Mouse (Mus musculus) heart, embryonic 14.5 days (tissue): Measurements from ENCODE around the gene Egfl8. TPM values are rescaled to one million over a fixed set of nuclear protein-coding genes. Genes with fewer than 3 reads are reported as not detected.
A peak's percentile ranks its signal among the peaks of the same experiment; 100 is the strongest.

Experiments
- ATAC-seq: fragments of 200-750 bp; cut with Nextera tagmentation; 2 replicates; pipeline ENCODE4 v1.8.0; 2017; ENCODE audit warnings: low read depth, moderate TSS enrichment; ENCODE audit not compliant: insufficient number of reproducible peaks, insufficient read depth, low FRiP score
- H3K27ac ChIP-seq, 2 experiments: fragments of 200-500 bp in 1 of 2; fragments of 300-500 bp in 1 of 2; sonication (generic) in 1 of 2; replicated peaks in 1 of 2; 2 replicates each; pipeline ENCODE4 v1.5.1; 2012 to 2014; ENCODE audit warnings: low read depth in 2 of 2, low read length in 2 of 2, control low read depth in 1 of 2, mild to moderate bottlenecking in 1 of 2, mixed read lengths in 1 of 2; ENCODE audit not compliant: control insufficient read depth in 1 of 2, insufficient read depth in 1 of 2
- H3K27me3 ChIP-seq: fragments of 300-500 bp; sonication (generic); 2 replicates; pipeline ENCODE4 v1.6.1; 2014; ENCODE audit warnings: mild to moderate bottlenecking, low read length, control low read depth; ENCODE audit not compliant: control insufficient read depth, insufficient read depth
- H3K36me3 ChIP-seq: fragments of 300-500 bp; sonication (generic); 2 replicates; pipeline ENCODE4 v1.6.1; 2014; ENCODE audit warnings: mild to moderate bottlenecking, control low read depth, low read length, mixed read lengths; ENCODE audit not compliant: control insufficient read depth, insufficient read depth
- H3K4me1 ChIP-seq, 2 experiments: fragments of 200-500 bp in 1 of 2; fragments of 300-500 bp in 1 of 2; sonication (generic) in 1 of 2; 2 replicates each; pipeline ENCODE4 v1.6.1; 2012 to 2014; ENCODE audit warnings: low read length in 2 of 2, control low read depth in 1 of 2, mixed read lengths in 1 of 2; ENCODE audit not compliant: control insufficient read depth in 2 of 2, insufficient read depth in 2 of 2
- H3K4me2 ChIP-seq: fragments of 300-500 bp; sonication (generic); 2 replicates; pipeline ENCODE4 v1.6.1; 2014; ENCODE audit warnings: mild to moderate bottlenecking, low read length
- H3K4me3 ChIP-seq, 2 experiments: fragments of 200-500 bp in 1 of 2; fragments of 300-500 bp in 1 of 2; sonication (generic) in 1 of 2; 2 replicates each; pipeline ENCODE4 v1.5.1; 2012 to 2014; ENCODE audit warnings: low read length in 2 of 2, mild to moderate bottlenecking in 2 of 2, control low read depth in 1 of 2, low read depth in 1 of 2, moderate library complexity in 1 of 2; ENCODE audit not compliant: control insufficient read depth in 1 of 2, insufficient read depth in 1 of 2
- H3K9ac ChIP-seq: fragments of 300-500 bp; sonication (generic); 2 replicates; pipeline ENCODE4 v1.6.1; 2014; ENCODE audit warnings: mild to moderate bottlenecking, low read length
- H3K9me3 ChIP-seq: fragments of 300-500 bp; sonication (generic); 2 replicates; pipeline ENCODE4 v1.6.1; 2016; ENCODE audit warnings: low read length, control low read depth; ENCODE audit not compliant: control insufficient read depth
- WGBS: fragments of 180-500 bp; shearing (Covaris S2); extraction: QIAGEN DNeasy Blood & Tissue Kit; methylation state at CpG from one replicate; pipeline ENCODE4 v1.1.7; 2014; 5-methylcytosine and 5-hydroxymethylcytosine counted together
- polyA plus RNA-seq: library from polyadenylated mRNA; unstranded; fragments of >200 nt; fragmentation: Nextera tagmentation; extraction: Ambion mirVana; gene quantifications from 2 replicates; pipeline ENCODE4 v1.2.1, GENCODE M21; 2014

Egfl8 gene
- polyA plus RNA-seq, 1 experiment from 2014 or later, result 0.55 TPM

DNA sequence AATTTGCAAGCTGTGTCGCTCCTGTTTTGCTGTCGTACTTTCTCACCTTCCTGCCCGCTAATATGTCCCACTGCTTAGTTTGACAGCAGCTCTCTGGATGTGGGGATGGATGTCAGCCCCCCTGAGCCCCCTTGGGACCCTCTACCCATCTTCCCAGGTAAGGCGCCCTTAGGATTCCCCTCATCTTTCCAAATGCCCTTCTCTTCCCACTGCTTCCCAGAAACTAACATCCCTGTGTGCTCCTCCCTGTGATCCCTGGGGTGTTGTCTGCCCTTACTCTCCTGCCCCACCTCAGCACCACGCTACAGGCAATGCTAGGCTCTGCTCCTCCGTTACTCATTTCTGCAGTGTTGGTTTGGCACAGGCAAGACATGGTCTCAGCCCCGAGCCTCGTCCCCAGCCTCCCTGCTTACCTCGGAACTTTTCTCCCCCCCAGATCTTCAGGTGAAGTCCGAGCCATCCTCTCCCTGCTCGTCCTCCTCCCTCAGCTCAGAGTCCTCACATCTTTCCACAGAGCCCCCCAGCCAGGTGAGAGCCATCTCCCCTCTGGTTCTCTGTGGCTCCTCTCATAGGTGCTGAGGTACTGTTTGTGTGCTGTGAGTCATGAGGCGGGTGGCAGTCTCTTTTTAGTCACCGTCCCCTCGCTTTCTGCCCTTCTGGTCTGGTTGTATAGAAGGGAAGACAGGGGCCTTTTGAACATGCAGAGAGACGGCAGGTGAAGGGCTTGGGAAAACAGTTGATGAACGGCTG lies 32.5 kb upstream of the Egfl8 start:
- no peak for ATAC-seq
- Histone ChIP-seq H3K36me3 (peaks cover 45% of the 10 kb centered on the region), H3K9me3 (no peaks in the 10 kb centered on the region)

DNA sequence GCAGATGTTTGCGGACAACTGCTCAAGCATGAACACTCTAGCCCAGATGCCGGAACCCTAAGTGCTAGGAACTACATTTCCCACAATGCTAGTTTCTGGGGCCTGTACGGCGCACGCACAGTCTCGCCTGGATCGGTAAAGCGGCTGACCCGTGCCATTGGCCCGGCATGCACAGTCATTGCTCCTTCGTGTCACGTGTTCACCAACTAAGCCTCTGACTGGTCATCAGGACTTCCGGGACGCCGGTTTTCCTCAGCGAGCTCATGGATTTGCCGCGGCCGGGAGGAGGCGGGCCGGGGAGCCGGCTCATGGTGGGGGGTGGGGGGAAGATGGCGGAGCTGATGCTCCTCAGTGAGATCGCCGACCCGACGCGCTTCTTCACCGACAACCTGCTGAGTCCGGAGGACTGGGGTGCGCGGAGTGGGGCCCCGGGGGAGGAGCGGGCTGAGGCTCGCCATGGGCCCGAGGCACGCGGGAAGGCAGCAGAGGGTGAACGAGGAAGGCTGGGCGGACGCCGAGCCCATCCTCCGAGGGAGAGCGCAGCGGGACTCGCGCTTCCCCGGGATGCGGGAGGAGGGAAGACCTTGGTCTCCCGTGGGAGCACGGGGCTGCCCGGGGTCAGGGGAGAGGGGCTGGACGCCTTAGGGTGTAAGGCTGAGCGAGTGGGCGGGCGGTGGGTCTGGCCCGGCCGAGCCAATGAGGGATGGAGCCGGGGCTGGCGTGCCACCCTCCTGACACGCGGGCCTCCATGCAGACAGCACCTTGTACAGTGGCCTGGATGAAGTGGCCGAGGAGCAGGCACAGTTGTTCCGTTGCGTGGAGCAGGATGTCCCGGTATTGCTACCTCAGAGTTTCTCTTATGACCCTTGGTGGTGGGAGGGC lies 31.4 kb upstream of the Egfl8 start, which contains the start of gene Atf6b:
TSS of gene Atf6b (plus strand) at position 241 of the 882 bp plus-strand sequence.
- Histone ChIP-seq H3K9me3 (no peaks in the 10 kb centered on the region), H3K9ac (peak within 1 kb of the TSS; percentile 88), H3K4me1 (peaks cover 9 to 25% of the 10 kb centered on the region in 2 experiments), H3K4me2 (peak within 1 kb of the TSS; percentile 85), H3K27me3 (no peaks in the 10 kb centered on the region), H3K36me3 (peaks cover 33% of the 10 kb centered on the region), H3K27ac (peak within 1 kb of the TSS in 1 of 2 experiments; percentile 58; a peak in 1 of 4 replicates), H3K4me3 (peak within 1 kb of the TSS; percentile 67 to 94)
- under 1% methylated on average over 66 of the region's 66 CpGs for WGBS
- peak; percentile 95 for ATAC-seq

More for the DNA sequence above, 32.5 kb upstream of the Egfl8 start:
- H3K4me2 ChIP-seq, result peak overlapping the region; percentile 85
- peak overlapping the region; percentile 88 for H3K9ac ChIP-seq
- H3K27ac ChIP-seq, result no peak overlapping the region
- no peak overlapping the region for H3K4me3 ChIP-seq
- WGBS, result 84% methylated on average over 16 of the region's 16 CpGs
- H3K27me3 ChIP-seq, result no peaks in the 10 kb centered on the region
- peaks cover 9 to 25% of the 10 kb centered on the region in 2 experiments for H3K4me1 ChIP-seq

DNA sequence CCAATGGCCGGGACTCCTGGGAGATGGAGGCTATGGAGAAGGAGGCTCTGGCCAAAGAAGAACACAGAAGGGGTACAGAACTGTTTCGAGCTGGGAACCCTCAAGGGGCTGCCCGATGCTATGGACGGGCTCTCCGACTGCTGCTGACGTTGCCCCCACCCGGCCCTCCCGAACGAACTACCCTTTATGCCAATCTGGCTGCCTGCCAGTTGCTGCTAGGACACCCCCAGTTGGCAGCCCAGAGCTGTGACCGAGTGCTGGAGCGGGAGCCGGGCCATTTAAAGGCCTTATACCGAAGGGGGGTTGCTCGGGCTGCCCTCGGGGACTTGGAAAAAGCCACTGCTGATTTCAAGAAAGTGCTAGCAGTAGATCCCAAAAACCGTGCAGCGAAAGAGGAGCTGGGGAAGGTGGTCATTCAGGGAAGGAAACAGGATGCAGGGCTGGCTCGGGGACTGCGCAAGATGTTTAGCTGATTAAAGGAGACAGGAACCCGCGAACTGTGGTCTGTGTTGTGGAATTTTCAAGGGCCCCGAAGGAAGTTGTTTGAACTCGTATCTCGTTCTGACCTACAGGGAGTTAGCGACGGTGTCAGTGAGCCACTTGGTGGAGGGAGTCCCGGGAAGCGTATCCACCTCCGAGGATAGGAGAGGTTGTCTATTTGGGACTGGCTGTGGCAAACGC lies 30.2 kb upstream of the Egfl8 start:
- Histone ChIP-seq H3K36me3 (peaks cover 23% of the 10 kb centered on the region), H3K27ac (no peak overlapping the region), H3K4me3 (no peak overlapping the region; a peak in 1 of 4 replicates), H3K27me3 (no peaks in the 10 kb centered on the region), H3K9ac (no peak overlapping the region), H3K4me2 (peak overlapping the region; percentile 69), H3K9me3 (no peaks in the 10 kb centered on the region), H3K4me1 (peaks cover 10 to 26% of the 10 kb centered on the region in 2 experiments)
- WGBS, result 83% methylated on average over 30 of the region's 30 CpGs
- no peak for ATAC-seq

DNA sequence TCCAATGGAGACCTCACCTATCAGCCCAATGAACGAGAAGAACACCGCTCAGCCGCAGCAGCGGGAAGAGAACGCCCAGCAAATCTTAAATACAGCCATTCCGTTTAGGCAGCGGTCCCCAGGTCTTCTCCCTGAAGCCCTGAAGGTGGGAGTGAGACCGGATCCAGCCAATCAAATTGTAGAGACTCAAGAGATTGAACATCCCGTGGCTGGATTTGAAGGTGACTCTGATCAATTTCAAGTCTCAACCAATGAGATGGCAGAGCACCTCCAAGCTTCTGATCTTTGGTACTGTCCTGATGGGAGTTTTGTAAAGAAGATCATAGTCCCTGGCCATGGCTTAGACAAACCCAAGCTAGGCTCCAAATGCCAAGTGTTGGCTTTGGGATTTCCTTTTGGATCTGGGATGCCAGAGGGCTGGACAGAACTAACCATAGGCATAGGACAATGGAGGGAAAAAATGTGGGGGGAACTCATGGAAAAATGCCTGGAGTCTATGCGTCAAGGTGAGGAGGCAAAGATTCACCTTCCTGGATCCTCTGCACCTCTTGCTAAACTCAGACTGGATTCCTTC lies 29.6 kb upstream of the Egfl8 start:
- peaks cover 10 to 31% of the 10 kb centered on the region in 2 experiments for H3K4me1 ChIP-seq
- 35% methylated on average over 10 of the region's 10 CpGs for WGBS
- ATAC-seq, result no peak
- H3K9me3 ChIP-seq, result no peaks in the 10 kb centered on the region
- peak overlapping the region in 1 of 2 experiments; percentile 69; a peak in 2 of 4 replicates for H3K27ac ChIP-seq
- H3K9ac ChIP-seq, result peak overlapping the region; percentile 80
- peaks cover 16% of the 10 kb centered on the region for H3K36me3 ChIP-seq
- peak overlapping the region; percentile 69 for H3K4me2 ChIP-seq
- no peaks in the 10 kb centered on the region for H3K27me3 ChIP-seq
- peak overlapping the region; percentile 60 to 75 for H3K4me3 ChIP-seq

DNA sequence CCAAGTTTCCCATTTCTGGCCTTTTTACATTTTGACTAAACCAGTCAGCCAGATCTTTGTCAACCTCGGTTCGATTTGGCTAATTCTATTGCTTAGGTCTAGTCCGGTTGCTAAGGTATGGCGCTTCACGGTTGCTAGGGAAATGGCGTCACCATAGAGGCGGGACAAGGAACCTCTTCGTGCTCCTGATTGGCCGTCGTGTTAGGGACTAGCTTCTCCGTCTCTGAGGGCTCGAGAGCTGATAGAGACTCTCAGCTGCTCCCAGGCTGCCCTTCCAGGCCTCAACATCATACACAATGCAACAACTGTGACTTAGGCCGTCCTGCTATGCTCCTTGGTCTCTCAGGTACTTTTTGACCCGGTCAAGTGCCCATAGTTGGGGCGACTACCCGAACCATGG lies 28.8 kb upstream of the Egfl8 start, which contains the start of gene Fkbpl:
TSS of gene Fkbpl (plus strand) at position 157 of the 400 bp plus-strand sequence.
- H3K9me3 ChIP-seq, result no peaks in the 10 kb centered on the region
- 2% methylated on average over 16 of the region's 16 CpGs for WGBS
- H3K27ac ChIP-seq, result peak within 1 kb of the TSS; percentile 67 to 69
- peaks cover 9% of the 10 kb centered on the region for H3K36me3 ChIP-seq
- H3K4me1 ChIP-seq, result peaks cover 10 to 31% of the 10 kb centered on the region in 2 experiments
- H3K4me3 ChIP-seq, result peak within 1 kb of the TSS; percentile 60 to 75
- ATAC-seq, result peak; percentile 73
- H3K9ac ChIP-seq, result peak within 1 kb of the TSS; percentile 80
- peak within 1 kb of the TSS; percentile 69 for H3K4me2 ChIP-seq
- H3K27me3 ChIP-seq, result no peaks in the 10 kb centered on the region

DNA sequence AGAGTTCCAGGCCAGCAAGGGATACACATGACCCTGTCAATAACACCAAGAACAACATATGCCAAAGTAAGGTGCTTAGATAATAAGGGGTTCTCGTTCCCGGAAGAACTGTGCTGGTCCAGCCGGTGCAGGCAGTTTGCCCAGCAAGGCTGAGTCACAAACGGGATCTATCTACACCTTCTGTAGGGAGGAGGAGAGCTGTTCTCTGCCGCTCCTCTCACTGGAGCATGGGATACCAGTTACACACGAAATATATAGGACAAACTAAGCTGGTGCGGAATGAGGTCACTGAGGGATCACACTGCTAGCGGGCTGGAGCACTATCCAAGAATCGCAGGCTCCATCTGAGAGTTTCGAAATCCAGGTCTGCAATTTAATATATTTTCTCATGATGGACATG lies 28.2 kb upstream of the Egfl8 start:
- no peak for ATAC-seq
- H3K36me3 ChIP-seq, result peaks cover 2% of the 10 kb centered on the region
- peaks cover 10 to 31% of the 10 kb centered on the region in 2 experiments for H3K4me1 ChIP-seq
- H3K4me2 ChIP-seq, result no peak overlapping the region
- no peak overlapping the region for H3K27ac ChIP-seq
- H3K9ac ChIP-seq, result no peak overlapping the region
- no peaks in the 10 kb centered on the region for H3K27me3 ChIP-seq
- H3K9me3 ChIP-seq, result no peaks in the 10 kb centered on the region
- H3K4me3 ChIP-seq, result no peak overlapping the region
- 71% methylated on average over 10 of the region's 10 CpGs for WGBS

DNA sequence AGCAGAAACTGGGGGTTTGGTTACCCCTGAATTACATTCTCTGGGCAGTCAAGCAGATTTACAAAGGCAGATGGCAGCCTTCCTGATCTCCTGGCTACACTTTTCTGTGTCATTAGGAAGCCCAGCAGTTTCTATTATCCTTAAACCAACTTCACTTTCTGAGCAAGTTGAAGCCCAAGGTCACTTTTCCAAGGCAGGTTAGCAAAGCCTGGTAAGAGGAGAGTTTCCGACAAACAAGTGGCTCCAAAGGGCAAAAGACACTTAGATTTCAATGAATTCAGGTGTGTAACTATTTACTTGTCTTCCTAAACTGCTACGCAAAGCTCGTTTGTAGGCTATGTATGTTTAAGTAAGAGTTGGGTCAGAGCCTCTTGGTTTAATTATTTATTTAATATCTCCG lies 27.6 kb upstream of the Egfl8 start:
- no peak overlapping the region for H3K27ac ChIP-seq
- no peak overlapping the region for H3K4me3 ChIP-seq
- H3K27me3 ChIP-seq, result no peaks in the 10 kb centered on the region
- H3K9me3 ChIP-seq, result no peaks in the 10 kb centered on the region
- no peak for ATAC-seq
- peaks cover 10 to 31% of the 10 kb centered on the region in 2 experiments for H3K4me1 ChIP-seq
- no peak overlapping the region for H3K4me2 ChIP-seq
- H3K9ac ChIP-seq, result no peak overlapping the region
- 86% methylated on average over 4 of the region's 4 CpGs for WGBS
- H3K36me3 ChIP-seq, result no peaks in the 10 kb centered on the region
